Mouse (Mus musculus) layer of hippocampus, postnatal 25 days (tissue): ENCODE data around the gene Mrgprg. TPM values are rescaled to one million over a fixed set of nuclear protein-coding genes. Genes with fewer than 3 reads are reported as not detected.

Experiments used
- microRNA-seq, 2 experiments: library from miRNA; unstranded; fragments of <30 nt; microRNA quantifications; one replicate each; pipeline ENCODE4 v1.2.0; 2021
- total RNA-seq, 2 experiments: library from RNA; stranded (reverse); gene quantifications; 2 replicates each; pipeline ENCODE4 v1.2.3; 2021

The Mrgprg gene
- total RNA-seq, 2 experiments from 2014 or later, result not detected

Small RNAs within 50 kb of the gene (microRNA-seq; reads per million reads assigned to microRNA genes)
- 0 reads per million in 2 experiments for gene Gm22064

Other genes with a start within 250 kb of the Mrgprg start
- 100 to 1,000 TPM; 114 to 125 TPM for gene Nap1l4, start 217.9 kb downstream of the Mrgprg start, total RNA-seq
- 10 to 100 TPM; 46.0 to 56.4 TPM for gene Cars, start 166.9 kb downstream of the Mrgprg start, total RNA-seq
- gene Tnfrsf26, start 138.3 kb downstream of the Mrgprg start, total RNA-seq, result under 1 TPM in 1 of 2 experiments, not detected in 1; 0.19 TPM
- 1 to 10 TPM; 2.2 to 2.3 TPM for gene Tnfrsf22, start 117.3 kb downstream of the Mrgprg start, total RNA-seq
- gene Tnfrsf23, start 81.1 kb downstream of the Mrgprg start, total RNA-seq, result 1 to 10 TPM; 1.1 TPM
- gene Osbpl5, start 10.0 kb downstream of the Mrgprg start, total RNA-seq, result 10 to 100 TPM; 21.6 to 33.6 TPM
- 1 to 10 TPM; 5.0 to 6.6 TPM for gene Mrgpre, start 17.5 kb upstream of the Mrgprg start, total RNA-seq
- 1 to 10 TPM; 6.2 to 7.3 TPM for gene Nadsyn1, start 55.9 kb upstream of the Mrgprg start, total RNA-seq
- gene Dhcr7, start 56.2 kb upstream of the Mrgprg start, total RNA-seq, result 10 to 100 TPM; 44.7 to 51.3 TPM
- not detected for gene Gm498, start 99.8 kb upstream of the Mrgprg start, total RNA-seq
- gene Shank2, start 234.9 kb upstream of the Mrgprg start, total RNA-seq, result 100 to 1,000 TPM; 110 to 137 TPM